Mouse (Mus musculus) right cerebral cortex, adult 18-20 months (tissue): Measurements from ENCODE around the gene Nfx1.
"Not testable (repeated sequence)": the region's sequence is repeated elsewhere in the genome, so short reads cannot be mapped to it uniquely, and the experiment has no call there.

Source experiments
- DNase-seq: peaks from one replicate; pipeline ENCODE4 v3.0.0; 2022; ENCODE audit warnings: mixed read lengths

The Nfx1 gene

GRCm38 (mm10) chr4:40970842-40971701 lies at the start of gene Nfx1:
Gene Nfx1 (plus strand): TSS chr4:40970906.
- peak; percentile 97 for DNase-seq

DNA sequence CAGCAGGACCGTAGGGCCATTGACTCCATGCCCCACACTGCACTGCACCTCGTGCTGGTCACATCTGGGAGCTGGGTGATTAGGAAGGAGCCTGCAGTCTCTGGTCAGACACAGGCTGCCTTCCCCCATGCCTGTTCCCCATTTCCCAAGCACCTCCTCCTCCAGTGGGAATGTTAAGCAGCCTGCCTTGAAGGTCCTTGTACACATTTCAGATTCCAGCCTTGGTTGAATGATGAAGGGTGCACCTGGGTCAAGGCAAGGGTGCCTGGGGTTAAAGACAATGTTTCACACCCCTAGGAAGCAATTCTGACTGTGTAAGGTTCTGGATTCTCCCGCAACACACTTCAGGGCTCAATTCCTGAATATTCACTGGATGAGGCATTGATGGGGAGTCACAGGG lies 49.4 kb upstream of the Nfx1 start:
- DNase-seq = no peak

DNA sequence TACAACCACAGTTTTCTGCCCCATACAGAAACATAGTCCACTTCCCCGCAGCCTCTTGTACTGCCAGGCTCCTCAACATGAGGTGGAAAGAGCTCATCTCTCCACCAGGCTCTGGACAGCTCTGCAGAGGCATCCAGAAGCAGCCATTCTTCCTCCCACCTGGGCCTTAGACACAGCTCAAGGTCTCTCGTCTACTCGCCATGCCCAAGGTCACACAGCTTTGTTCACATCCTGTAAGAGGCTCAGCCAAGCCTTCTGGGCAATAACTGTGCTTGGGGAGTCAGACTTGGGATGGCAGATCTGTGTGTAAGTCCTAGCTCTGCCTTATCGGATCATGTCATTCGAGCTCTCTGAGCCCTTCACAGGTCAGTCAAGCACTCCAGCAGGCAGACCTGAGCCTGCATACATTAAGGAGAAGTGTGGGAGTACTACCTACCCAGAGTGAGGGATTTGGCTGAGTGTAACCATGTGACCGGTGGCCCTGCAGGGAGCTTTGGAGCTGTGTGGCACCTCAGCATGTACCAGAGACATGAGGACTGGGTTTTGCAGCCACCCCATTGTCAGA lies 47.5 kb upstream of the Nfx1 start:
- DNase-seq = no peak

DNA sequence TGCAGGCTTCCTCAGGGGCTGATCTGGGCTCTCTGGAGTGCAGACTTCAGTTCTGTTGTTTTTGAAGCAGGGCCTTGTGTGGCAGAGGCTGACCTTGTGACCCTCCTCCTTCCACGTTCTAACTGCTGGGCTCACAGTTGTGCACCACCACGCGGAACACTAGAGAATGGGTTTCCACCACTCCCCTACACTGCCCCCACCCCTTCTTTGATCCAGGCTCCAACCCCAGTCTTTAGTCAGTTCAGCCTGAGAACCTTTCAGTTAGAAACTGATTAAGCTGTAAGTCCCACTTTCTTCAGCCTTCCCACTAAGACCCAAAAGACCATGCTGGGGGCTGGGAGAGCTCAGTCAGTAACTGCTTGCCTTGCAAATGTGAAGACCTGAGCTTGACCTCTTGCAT lies 45.1 kb upstream of the Nfx1 start:
- DNase-seq = no peak

DNA sequence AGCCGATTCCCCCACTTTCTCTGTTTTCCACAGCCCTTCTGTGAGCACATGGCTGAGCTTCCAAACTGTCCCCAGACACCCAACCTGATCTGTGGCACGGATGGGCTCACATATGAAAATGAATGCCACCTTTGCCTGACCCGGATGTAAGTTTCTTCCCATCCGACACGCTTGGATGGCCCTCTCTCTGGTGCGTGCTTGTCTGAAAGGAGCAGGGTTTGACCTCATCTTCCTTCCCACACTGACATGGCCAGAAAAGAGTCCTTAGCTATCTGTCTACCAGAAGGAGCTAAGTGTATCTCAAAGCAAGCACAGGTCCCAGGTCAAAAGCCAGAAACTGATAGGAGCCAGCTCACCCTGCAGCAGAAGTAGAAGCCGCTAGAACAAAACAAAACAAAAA lies 41.7 kb upstream of the Nfx1 start:
- no peak for DNase-seq

DNA sequence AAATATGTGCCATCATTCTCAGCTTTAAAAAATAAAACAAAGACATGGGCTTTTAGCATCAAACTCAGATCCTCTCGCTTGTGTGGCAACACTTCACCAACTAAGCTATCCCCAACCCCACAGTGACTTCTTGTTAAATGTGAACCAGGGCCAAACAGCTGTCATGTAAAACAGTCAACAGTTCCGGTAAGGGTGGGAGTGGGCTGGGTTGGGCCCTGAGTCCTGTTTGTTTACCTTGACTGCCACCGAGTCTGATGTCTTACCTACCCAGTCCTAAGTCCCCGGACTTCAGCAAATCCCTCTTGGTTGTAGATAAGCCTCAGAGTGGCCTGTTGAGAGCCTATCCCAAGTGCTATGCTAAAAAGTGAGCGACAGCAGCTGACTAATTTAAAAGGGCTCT lies 37.0 kb upstream of the Nfx1 start:
- DNase-seq = no peak

DNA sequence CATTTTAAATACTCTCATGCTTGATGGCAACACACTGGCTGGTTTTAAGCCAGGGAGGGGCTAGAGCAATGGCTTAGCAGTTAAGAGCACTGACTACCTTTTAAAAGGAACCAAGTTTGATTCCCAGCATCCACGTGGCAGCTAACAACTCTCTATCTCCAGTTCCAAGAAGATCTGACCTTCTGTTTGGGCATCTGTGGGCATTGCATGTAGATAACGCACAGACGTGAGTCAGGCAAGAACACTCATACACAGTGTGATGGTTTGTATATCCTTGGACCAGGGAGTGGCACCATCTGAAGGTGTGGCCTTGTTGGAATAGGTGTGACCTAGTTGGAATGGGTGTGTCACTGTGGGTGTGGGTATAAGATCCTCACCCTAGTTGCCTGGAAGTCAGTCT lies 36.3 kb upstream of the Nfx1 start:
- not testable (repeated sequence) for DNase-seq

DNA sequence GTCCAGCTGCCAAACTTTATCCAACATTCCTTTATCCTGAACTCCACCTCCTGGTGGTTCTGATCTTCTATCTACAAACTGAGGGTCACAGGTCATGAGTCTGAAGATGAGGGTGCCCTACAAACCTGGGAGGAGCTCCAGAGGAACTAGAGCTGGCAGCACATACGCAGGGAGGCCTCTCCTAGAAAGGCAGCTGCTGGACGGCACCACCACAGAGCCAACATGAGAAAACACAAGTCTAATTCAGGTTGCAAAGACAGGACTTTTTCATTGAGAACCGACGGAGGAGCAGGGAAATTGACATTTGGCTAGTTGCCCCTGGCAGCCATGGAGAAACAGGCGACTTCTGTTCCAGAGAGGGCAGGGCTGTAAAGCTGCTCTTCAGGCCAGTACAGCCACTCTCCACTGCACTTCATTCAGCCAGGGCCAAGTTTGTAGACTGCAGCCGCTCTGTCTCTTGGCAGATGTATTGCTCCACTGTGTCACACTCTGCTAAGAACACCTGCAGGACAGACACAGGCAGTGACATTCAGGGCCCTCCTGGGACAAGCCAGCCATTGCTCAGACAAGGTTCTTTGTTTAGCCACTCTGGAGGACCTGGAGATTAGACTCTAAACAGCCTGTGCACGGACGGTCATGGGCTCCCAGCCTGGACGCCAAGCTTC lies 34.4 kb upstream of the Nfx1 start:
- peak; percentile 50 for DNase-seq

DNA sequence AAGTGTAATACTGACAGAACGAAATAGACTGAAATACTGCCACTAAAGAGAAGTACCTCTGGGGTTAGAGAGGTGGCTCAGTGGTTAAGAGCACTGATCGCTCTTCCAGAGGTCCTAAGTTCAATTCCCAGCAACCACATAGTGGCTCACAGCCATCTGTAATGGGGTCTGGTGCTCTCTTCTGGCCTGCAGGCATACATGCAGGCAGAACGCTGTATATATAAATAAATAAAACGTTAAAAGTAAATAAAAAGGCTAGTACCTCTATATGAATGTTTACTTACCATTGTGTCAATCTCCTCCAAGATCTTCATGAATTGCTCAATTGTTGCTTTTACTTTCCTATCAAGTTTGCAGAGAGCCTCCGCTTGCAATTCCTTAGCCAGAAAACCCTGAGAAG lies 31.9 kb upstream of the Nfx1 start:
- DNase-seq = no peak

DNA sequence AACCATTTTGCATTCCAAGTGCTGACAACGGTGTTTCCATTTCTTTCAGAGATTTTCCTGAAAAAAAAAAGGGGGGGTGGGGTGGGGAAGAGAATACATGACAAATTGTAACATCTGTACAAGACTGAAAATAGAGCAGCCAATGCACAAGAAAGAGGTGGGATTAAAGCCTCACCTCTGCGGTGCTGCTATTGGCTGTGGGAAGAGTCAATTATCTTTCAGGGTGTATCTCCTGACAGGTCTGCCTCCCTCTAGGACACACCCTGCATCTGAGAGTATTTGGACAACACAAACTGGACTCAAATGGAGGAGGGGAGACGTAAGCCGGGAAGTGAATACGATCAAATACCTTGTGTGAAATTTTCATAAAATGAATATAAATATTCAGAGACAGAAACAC lies 27.1 kb upstream of the Nfx1 start:
- no peak for DNase-seq

- no peak for DNase-seq
Observed at GRCm38 (mm10) chr4:40946516-40947121, 24.1 kb upstream of the Nfx1 start.

- DNase-seq = no peak
Observed at GRCm38 (mm10) chr4:40947565-40948159, 23.0 kb upstream of the Nfx1 start.

DNA sequence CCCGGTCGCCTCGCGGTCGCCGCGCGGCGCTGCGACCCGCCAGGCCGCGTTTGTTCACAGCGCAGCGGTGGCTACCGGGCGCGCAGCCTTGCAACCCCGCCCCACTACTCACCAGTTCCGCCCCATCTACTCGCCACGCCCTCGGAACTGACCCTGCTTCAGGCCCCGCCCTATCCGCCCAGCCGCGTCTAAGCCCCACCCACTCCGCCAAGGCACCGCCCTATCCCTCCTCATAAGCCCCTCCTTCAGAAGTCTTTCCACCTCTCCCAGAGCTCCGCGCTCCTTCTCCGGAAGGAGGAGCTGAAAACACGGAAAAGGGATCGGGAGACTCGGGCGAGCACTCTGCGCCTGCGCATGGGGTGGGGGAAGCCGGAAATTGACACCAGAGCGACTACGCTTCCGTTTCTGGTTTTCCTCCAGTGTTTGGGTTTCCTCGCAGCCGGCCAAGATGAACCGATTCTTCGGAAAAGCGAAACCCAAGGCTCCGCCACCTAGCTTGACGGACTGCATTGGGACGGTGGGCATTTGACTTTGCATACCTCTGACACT lies 22.5 kb upstream of the Nfx1 start, which contains the start of the genes Bag1 and Chmp5:
Gene Bag1, minus strand, starts transcription at position 135 of the 549 bp plus-strand sequence.
Gene Chmp5, plus strand, starts transcription at position 248 of the 549 bp plus-strand sequence.
- peak; percentile 98 for DNase-seq

- no peak for DNase-seq
Observed at GRCm38 (mm10) chr4:40953521-40953920, 17.2 kb upstream of the Nfx1 start.

- DNase-seq = no peak
Observed at GRCm38 (mm10) chr4:40955942-40956341, 14.8 kb upstream of the Nfx1 start.

DNA sequence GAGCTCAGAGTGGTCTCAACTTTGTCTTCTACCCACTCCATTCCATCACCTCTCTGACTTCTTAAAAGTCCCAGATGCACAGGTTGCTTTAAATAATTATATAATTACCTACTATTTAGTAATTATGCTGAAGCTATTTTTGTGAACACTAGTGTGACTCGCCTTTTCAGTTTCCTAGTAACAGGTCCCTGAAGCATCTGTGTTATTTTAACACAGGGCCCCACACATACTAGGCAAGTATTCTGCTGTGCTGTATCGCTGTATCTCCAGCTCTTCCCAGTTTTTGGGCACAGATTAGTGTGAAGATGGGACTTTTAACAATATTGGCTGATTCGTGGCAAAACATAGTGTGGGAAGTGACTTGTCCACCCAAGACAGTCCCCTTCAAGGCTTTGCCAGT lies 7.2 kb upstream of the Nfx1 start:
- DNase-seq = no peak

DNA sequence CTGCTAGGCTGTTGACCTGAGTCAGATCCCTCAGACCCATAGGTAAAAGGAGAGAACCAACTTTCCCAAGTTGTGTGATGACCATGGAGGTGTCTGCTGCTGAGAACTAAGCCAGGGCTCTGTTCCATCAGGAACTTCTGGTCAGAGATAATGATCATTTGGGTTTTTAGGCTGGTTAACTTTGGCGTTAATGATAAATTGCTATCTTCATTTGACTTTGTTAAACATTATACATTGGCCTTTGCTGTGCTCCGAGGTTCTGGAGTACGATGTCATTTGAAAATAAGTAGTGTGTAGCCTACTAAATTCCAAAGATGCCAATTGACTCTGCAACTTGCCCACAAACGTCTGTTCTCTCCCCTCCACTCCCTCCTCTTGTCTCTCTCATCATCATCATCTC lies 1.5 kb upstream of the Nfx1 start:
- DNase-seq = no peak

DNA sequence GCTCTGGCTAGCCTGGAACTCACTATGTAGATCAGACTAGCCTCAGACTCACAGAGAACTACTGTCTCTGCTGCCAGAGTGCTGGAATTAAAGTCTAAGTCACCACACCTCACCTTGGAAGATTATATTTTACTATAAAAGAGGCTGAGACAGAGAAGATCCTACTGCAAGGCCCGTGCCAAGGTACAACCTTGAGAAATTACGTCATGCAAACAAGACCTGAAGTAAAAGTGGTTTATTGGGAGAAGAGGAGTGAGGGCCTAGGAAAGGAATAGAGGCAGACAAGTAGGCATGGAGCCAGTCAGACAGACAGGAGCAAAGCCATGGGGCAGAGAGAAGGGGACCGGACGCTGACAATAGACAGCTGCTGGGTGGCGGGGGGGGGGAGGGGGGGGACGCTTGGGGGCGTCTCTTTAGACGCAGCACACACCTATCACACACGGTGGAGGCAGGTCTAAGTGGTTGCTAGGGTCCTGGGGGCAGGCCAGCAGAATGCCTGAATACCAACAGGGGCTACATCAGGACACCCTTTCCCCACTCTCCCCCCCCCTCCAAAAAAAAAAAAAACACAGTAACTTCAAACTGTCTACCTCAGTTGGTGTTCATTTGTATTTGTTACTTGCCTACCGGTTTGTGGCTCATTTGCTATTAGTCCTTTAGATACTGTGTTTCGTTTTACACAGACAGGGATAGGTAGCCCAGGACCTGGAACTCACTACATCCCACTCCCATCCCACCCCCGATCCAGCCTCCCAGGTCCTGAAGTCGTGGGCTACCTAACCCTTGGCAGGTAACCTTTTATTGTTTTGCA lies 720 bp upstream of the Nfx1 start:
- no peak for DNase-seq

GRCm38 (mm10) chr4:40970592-40970841 lies 189 bp upstream of the Nfx1 start:
- DNase-seq = no peak

GRCm38 (mm10) chr4:40971744-40972143 lies 1.0 kb downstream of the Nfx1 start:
- no peak for DNase-seq

GRCm38 (mm10) chr4:40974011-40974410 lies 3.3 kb downstream of the Nfx1 start:
- no peak for DNase-seq

DNA sequence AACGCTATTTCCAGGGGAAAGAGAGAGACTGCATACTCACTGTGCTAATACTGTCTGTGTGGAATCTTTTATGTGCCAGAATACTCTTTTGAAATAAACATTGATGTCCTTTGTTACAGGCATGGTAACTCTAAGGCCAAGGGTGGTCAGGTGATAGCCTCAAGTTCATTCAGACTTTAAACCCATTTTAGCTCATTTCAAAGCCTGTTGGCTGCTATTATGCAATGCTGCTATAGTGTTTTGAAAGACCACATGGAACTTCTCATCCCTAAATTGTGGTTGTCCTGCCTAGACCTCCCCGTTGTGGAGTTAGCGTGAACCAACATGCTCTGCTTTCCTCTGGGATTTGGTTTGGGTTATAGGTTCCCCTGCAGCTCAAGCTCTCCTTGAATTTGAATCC lies 5.0 kb downstream of the Nfx1 start:
- no peak for DNase-seq
